Mouse (Mus musculus) forebrain, embryonic 15.5 days (tissue): Measurements from ENCODE around the gene Mbd3l2. TPM values are rescaled to one million over a fixed set of nuclear protein-coding genes. Genes with fewer than 3 reads are reported as not detected.
"Not testable (repeated sequence)": the region's sequence is repeated elsewhere in the genome, so short reads cannot be mapped to it uniquely, and the experiment has no call there.

Source experiments
- ATAC-seq: fragments of 200-750 bp; cut with Nextera tagmentation; replicated peaks from 2 replicates; pipeline ENCODE4 v1.8.0; 2017; ENCODE audit warnings: mild to moderate bottlenecking, moderate TSS enrichment, moderate library complexity
- H3K27ac ChIP-seq: fragments of 300-500 bp; sonication (generic); replicated peaks from 2 replicates; pipeline ENCODE4 v1.5.1; 2015; ENCODE audit warnings: mild to moderate bottlenecking, inconsistent platforms
- H3K27me3 ChIP-seq: fragments of 300-500 bp; sonication (generic); 2 replicates; pipeline ENCODE4 v1.6.1; 2015; ENCODE audit warnings: inconsistent platforms
- H3K36me3 ChIP-seq: fragments of 300-500 bp; sonication (generic); 2 replicates; pipeline ENCODE4 v1.6.1; 2015; ENCODE audit warnings: mild to moderate bottlenecking, inconsistent platforms
- H3K4me1 ChIP-seq: fragments of 300-500 bp; sonication (generic); 2 replicates; pipeline ENCODE4 v1.6.1; 2015; ENCODE audit warnings: inconsistent platforms
- H3K4me2 ChIP-seq: fragments of 300-500 bp; sonication (generic); replicated peaks from 2 replicates; pipeline ENCODE4 v1.6.1; 2015; ENCODE audit warnings: mild to moderate bottlenecking, inconsistent platforms
- H3K4me3 ChIP-seq: fragments of 300-500 bp; sonication (generic); 2 replicates; pipeline ENCODE4 v1.5.1; 2015; ENCODE audit warnings: mild to moderate bottlenecking, inconsistent platforms
- H3K9ac ChIP-seq: fragments of 300-500 bp; sonication (generic); replicated peaks from 2 replicates; pipeline ENCODE4 v1.6.1; 2015; ENCODE audit warnings: mild to moderate bottlenecking, inconsistent platforms
- H3K9me3 ChIP-seq: fragments of 300-500 bp; sonication (generic); 2 replicates; pipeline ENCODE4 v1.6.1; 2016; ENCODE audit warnings: inconsistent platforms
- WGBS: fragments of 180-500 bp; shearing (Covaris S2); methylation state at CpG from one replicate; pipeline ENCODE4 v1.1.7; 2015; ENCODE audit warnings: mixed read lengths; 5-methylcytosine and 5-hydroxymethylcytosine counted together
- polyA plus RNA-seq: library from polyadenylated mRNA; unstranded; fragments of >200 nt; fragmentation: Nextera tagmentation; extraction: Ambion mirVana; gene quantifications from 2 replicates; pipeline ENCODE4 v1.2.1, GENCODE M21; 2015

The Mbd3l2 gene
- not detected in 2 replicates for polyA plus RNA-seq

DNA sequence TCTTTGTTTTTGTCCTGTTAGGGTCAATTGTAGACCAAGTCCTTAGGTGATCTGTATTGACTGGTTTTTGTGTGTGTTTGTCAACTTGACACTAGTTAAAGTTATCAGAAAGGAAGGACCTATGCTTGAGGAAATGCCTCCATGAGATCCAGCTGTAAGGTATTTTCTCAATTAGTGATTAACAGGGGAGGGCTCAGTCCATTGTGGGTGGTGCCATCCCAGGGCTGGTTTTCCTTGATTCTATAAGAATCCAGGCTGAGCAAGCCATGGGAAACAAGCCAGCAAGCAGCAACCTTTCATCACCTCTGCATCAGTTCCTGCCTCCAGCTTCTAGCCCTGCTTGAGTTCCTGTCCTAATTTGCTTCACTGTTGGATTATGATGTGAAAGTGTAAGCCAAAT lies at the start of gene Mbd3l2:
Gene Mbd3l2, plus strand, starts transcription at position 301 of the 400 bp plus-strand sequence.
- Histone ChIP-seq H3K9ac (no peak within 1 kb of the TSS), H3K4me1 (no peaks in the 10 kb centered on the region), H3K4me3 (no peak within 1 kb of the TSS), H3K4me2 (no peak within 1 kb of the TSS), H3K36me3 (no peaks in the 10 kb centered on the region), H3K27me3 (no peaks in the 10 kb centered on the region), H3K9me3 (no peaks in the 10 kb centered on the region), H3K27ac (no peak within 1 kb of the TSS)
- no peak for ATAC-seq

DNA sequence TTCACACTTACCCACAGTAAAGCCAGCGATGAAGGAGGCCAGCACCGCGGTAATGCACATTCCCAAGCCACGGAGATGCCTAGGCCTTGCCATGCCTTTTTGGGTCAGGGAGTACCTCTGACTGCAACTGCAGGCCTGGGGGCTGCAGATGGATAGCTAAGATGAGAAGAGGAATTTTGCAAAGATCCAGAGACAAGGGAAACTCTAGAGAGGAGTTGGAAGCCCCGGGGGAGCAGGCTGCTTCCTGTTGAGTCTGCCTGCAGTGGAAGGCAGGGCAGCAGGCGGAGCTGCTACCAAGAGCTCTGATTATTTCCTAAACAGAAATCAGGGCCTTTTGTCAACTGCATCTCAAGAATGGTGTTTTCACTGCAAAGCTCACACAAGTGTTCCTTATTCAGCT lies 44.7 kb upstream of the Mbd3l2 start:
- H3K27ac ChIP-seq, result no peak overlapping the region
- no peaks in the 10 kb centered on the region for H3K9me3 ChIP-seq
- no peaks in the 10 kb centered on the region for H3K36me3 ChIP-seq
- H3K4me1 ChIP-seq, result no peaks in the 10 kb centered on the region
- 41% methylated on average over 6 of the region's 6 CpGs for WGBS
- H3K9ac ChIP-seq, result no peak overlapping the region
- H3K27me3 ChIP-seq, result no peaks in the 10 kb centered on the region
- H3K4me3 ChIP-seq, result no peak overlapping the region
- ATAC-seq, result no peak
- no peak overlapping the region for H3K4me2 ChIP-seq

- Histone ChIP-seq H3K36me3 (no peaks in the 10 kb centered on the region), H3K4me3 (no peak overlapping the region), H3K9me3 (no peaks in the 10 kb centered on the region), H3K9ac (no peak overlapping the region), H3K27ac (no peak overlapping the region), H3K27me3 (no peaks in the 10 kb centered on the region), H3K4me1 (no peaks in the 10 kb centered on the region), H3K4me2 (no peak overlapping the region)
- WGBS, result 86% methylated on average over 1 of the region's 1 CpGs
- ATAC-seq, result no peak
Measured at GRCm38 (mm10) chr9:18399629-18400028, 30.8 kb upstream of the Mbd3l2 start.

DNA sequence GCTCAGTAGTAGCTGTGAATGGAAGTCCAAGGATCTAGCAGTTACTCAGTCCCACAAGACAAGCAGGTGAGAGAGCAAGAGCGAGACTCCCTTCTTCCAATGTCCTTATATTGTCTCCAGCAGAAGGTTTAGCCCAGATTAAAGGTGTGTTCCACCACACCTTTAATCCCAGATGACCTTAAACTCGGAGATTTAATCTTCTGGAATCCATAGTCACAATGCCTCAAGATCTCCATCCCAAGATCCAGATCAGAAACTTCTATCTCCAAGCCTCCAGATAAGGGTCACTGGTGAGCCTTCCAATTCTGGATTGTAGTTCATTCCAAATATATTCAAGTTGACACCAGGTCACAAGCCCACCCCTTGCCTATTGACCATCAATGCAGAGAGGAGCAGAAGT lies 27.6 kb upstream of the Mbd3l2 start, which contains the start of gene Naalad2:
Gene Naalad2, minus strand, starts transcription at position 101 of the 400 bp plus-strand sequence.
- H3K9me3 ChIP-seq, H3K4me3 ChIP-seq, H3K9ac ChIP-seq, H3K4me1 ChIP-seq, H3K36me3 ChIP-seq, H3K4me2 ChIP-seq, H3K27ac ChIP-seq, ATAC-seq, H3K27me3 ChIP-seq: not testable (repeated sequence)
- WGBS, result 64% methylated on average over 2 of the region's 2 CpGs

DNA sequence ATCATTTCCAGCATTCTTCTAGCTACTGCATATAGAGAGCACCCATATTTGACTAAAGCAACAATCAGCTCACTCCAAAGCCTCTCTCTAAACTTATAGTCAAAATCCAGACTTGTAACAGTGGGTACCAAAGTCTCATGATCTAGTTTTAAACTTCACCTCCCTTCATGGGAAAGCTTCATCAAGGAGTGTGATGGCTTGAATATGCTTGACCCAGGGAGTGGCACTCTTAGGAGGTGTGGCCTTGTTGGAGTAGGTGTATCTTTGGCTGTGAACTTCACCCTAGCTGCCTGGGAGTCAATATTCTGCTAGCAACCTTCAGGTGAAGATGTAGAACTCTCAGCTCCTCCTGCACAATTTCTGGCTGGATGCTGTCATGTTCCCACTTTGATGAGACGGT lies 26.3 kb upstream of the Mbd3l2 start, which contains the start of gene Ubtfl1:
Gene Ubtfl1, plus strand, starts transcription at position 301 of the 400 bp plus-strand sequence.
- no peak within 1 kb of the TSS for H3K4me2 ChIP-seq
- H3K9ac ChIP-seq, result no peak within 1 kb of the TSS
- H3K27me3 ChIP-seq, result no peaks in the 10 kb centered on the region
- H3K27ac ChIP-seq, result no peak within 1 kb of the TSS
- no peaks in the 10 kb centered on the region for H3K36me3 ChIP-seq
- no peak for ATAC-seq
- no peaks in the 10 kb centered on the region for H3K9me3 ChIP-seq
- H3K4me1 ChIP-seq, result no peaks in the 10 kb centered on the region
- H3K4me3 ChIP-seq, result no peak within 1 kb of the TSS
- 75% methylated on average over 1 of the region's 1 CpGs for WGBS

DNA sequence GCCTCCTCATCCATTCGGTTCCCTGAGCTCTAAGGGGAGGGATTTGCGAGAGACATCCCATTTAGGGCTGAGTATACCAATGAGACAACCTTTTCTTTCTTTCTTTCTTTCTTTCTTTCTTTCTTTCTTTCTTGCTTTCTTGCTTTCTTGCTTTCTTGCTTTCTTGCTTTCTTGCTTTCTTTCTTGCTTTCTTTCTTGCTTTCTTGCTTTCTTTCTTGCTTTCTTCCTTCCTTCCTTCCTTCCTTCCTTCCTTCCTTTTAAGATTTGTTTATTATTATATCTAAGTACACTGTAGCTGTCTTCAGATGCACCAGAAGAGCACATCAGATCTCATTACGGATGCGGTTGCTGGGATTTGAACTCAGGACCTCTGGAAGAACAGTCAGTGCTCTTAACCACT lies 18.1 kb upstream of the Mbd3l2 start:
- not testable (repeated sequence) for H3K27me3 ChIP-seq, H3K36me3 ChIP-seq, H3K4me3 ChIP-seq, H3K4me2 ChIP-seq, H3K9ac ChIP-seq, ATAC-seq, H3K9me3 ChIP-seq, H3K4me1 ChIP-seq, H3K27ac ChIP-seq
- WGBS, result 80% methylated on average over 4 of the region's 4 CpGs

DNA sequence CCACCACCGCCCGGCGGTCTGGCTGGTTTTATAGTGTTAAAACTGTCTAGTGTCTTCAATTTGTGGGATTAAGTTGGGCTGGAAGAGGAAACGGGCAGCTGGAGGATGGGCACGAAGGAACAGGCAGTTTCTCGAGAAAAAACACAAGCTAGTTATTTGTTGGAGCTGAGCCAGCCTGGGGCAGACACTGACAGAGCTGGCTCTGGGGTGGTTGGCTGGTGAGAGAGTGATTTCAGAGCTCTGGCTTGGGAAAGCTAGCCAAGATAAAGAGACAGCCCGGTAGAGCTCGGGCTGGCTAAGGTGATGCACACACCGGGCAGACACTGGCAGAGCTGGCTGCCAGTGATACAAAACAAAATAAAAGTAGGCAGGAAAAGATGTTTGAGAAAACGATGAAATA lies 1.2 kb downstream of the Mbd3l2 start:
- Histone ChIP-seq H3K27me3 (no peaks in the 10 kb centered on the region), H3K36me3 (no peaks in the 10 kb centered on the region), H3K4me1 (no peaks in the 10 kb centered on the region), H3K9me3 (no peaks in the 10 kb centered on the region), H3K27ac (no peak overlapping the region), H3K9ac (no peak overlapping the region), H3K4me2 (no peak overlapping the region), H3K4me3 (no peak overlapping the region)
- peak; percentile 57 for ATAC-seq
- WGBS, result 65% methylated on average over 10 of the region's 10 CpGs

- no peak for ATAC-seq
- WGBS, result 81% methylated on average over 4 of the region's 4 CpGs
- Histone ChIP-seq H3K4me2 (no peak overlapping the region), H3K9ac (no peak overlapping the region), H3K27me3 (no peaks in the 10 kb centered on the region), H3K4me1 (no peaks in the 10 kb centered on the region), H3K27ac (no peak overlapping the region), H3K4me3 (no peak overlapping the region), H3K36me3 (peaks cover 57% of the 10 kb centered on the region), H3K9me3 (peaks cover 13% of the 10 kb centered on the region; the same call in 1 of the 2 replicates)
Measured at GRCm38 (mm10) chr9:18456520-18456919, 26.1 kb downstream of the Mbd3l2 start.

GRCm38 (mm10) chr9:18467350-18467749 lies 36.9 kb downstream of the Mbd3l2 start:
- H3K36me3 ChIP-seq, result peaks cover 64% of the 10 kb centered on the region
- H3K9me3 ChIP-seq, result no peaks in the 10 kb centered on the region; the same call in 1 of the 2 replicates
- 10% methylated on average over 3 of the region's 3 CpGs for WGBS
- ATAC-seq, result no peak
- no peak overlapping the region for H3K4me3 ChIP-seq
- no peak overlapping the region for H3K4me2 ChIP-seq
- no peak overlapping the region for H3K27ac ChIP-seq
- H3K4me1 ChIP-seq, result peaks cover 10% of the 10 kb centered on the region
- no peaks in the 10 kb centered on the region for H3K27me3 ChIP-seq
- H3K9ac ChIP-seq, result no peak overlapping the region

DNA sequence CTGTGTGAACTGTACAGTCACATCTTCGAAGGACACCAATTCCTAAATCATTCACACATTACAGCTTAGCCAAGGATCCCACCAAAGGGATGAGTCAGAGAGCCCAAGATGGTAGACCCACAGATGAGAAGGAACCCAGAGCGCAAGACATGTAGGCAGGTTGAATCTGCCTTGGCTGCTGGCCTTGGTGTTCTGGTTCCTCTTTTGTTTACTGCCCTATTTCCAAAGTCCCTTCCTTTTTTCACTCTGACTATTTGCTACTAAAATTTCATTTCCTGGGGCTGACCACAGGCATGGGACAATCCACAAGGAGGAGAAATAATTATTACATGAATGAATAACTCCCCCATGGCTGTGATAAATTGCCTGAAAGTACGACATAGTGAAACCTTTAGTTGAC lies 37.6 kb downstream of the Mbd3l2 start:
- Histone ChIP-seq H3K36me3 (peaks cover 57% of the 10 kb centered on the region), H3K4me2 (no peak overlapping the region), H3K9me3 (no peaks in the 10 kb centered on the region; the same call in 1 of the 2 replicates), H3K4me3 (no peak overlapping the region), H3K27ac (no peak overlapping the region), H3K9ac (no peak overlapping the region), H3K27me3 (no peaks in the 10 kb centered on the region), H3K4me1 (peaks cover 14% of the 10 kb centered on the region)
- ATAC-seq, result no peak
- 92% methylated on average over 3 of the region's 3 CpGs for WGBS

DNA sequence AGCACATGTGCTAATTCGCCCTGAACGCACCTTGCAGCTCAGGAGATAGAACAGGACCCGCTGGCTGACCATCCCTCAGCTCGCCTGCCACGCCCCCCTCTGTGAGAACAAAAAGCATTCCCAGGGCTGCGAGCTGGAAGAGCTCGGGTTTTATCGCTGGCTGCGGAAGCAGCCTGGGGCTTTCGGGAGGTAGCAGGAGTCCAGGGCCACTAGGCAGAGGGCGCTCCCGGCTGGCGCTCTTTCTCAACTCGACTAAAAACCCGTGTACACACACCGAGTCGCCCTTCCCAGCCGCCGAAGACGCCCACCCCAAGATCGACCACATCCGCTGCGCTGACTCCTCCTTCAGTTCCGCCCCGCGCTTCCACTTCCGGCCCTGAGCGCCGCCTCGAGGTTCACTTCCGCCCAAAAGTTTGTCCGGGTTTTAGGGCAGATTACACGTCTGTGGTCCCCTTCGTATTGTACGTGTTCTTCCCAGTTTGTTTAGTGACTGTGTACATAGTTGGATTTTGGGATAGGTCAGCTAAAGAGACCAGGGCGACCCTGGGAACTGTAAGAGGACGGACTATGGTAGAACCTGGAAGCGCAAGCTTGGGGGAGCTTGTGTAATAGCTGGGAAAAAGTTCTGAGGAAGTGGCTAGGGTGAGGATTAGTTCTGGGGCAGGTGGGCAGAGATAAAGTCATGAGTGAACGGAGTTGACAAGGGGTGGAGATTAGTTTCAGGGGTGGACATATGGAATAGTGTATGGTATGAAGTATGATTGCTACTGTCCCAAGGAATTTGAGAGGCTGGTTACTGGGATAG lies 43.1 kb downstream of the Mbd3l2 start:
- Histone ChIP-seq H3K36me3 (peaks cover 9% of the 10 kb centered on the region), H3K27me3 (no peaks in the 10 kb centered on the region), H3K9ac (peak overlapping the region; percentile 77), H3K4me1 (peaks cover 15% of the 10 kb centered on the region), H3K27ac (peak overlapping the region; percentile 95), H3K4me2 (peak overlapping the region; percentile 70), H3K9me3 (no peaks in the 10 kb centered on the region), H3K4me3 (peak overlapping the region; percentile 68)
- ATAC-seq, result peak; percentile 98
- 4% methylated on average over 39 of the region's 39 CpGs for WGBS

- no peak for ATAC-seq
- no peak within 1 kb of the TSS for H3K9ac ChIP-seq
- H3K4me3 ChIP-seq, result no peak within 1 kb of the TSS
- H3K27ac ChIP-seq, result no peak within 1 kb of the TSS
- no peaks in the 10 kb centered on the region for H3K9me3 ChIP-seq
- H3K27me3 ChIP-seq, result no peaks in the 10 kb centered on the region
- H3K4me2 ChIP-seq, result no peak within 1 kb of the TSS
- H3K36me3 ChIP-seq, result no peaks in the 10 kb centered on the region
- H3K4me1 ChIP-seq, result 0 out of 2 replicates have a peak, but pooled peaks cover 6% of the 10 kb centered on the region
- 73% methylated on average over 3 of the region's 3 CpGs for WGBS
Measured at GRCm38 (mm10) chr9:18478168-18478567, 47.7 kb downstream of the Mbd3l2 start, which contains the start of the genes Zfp558 and Mbd3l1. TSS of gene Zfp558 (minus strand) at chr9:18478268. TSS of gene Mbd3l1 (plus strand) at chr9:18478359.
